Mouse (Mus musculus) gastrocnemius, adult 18-20 months (tissue): ENCODE data around the gene Flnb. TPM values are rescaled to one million over a fixed set of nuclear protein-coding genes. Genes with fewer than 3 reads are reported as not detected.

Source experiments
- DNase-seq: peaks from one replicate; pipeline ENCODE4 v3.0.0; 2021; ENCODE audit warnings: low spot score
- total RNA-seq, 2 experiments: library from RNA; stranded (reverse); gene quantifications; 2 replicates each; pipeline ENCODE4 v1.2.3; 2021

Flnb gene
- total RNA-seq, 2 experiments from 2014 or later = 6.2 to 10.5 TPM

DNA sequence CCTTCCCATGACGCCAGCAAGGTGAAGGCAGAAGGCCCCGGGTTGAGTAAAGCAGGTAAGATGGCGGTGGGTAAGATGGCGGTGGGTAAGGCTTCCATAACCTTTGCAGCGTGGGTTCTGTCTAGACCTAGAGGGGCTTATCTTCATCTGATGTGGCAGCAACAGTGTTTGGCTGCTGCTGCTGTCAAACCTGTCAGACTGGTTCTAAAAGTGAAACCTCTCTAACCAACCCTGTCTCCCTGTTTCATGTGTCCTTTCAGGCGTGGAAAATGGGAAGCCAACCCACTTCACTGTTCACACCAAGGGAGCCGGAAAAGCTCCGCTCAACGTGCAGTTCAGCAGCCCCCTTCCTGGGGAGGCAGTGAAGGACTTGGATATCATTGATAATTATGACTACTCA, 78.4 kb downstream of the Flnb start:
- DNase-seq = no peak

DNA sequence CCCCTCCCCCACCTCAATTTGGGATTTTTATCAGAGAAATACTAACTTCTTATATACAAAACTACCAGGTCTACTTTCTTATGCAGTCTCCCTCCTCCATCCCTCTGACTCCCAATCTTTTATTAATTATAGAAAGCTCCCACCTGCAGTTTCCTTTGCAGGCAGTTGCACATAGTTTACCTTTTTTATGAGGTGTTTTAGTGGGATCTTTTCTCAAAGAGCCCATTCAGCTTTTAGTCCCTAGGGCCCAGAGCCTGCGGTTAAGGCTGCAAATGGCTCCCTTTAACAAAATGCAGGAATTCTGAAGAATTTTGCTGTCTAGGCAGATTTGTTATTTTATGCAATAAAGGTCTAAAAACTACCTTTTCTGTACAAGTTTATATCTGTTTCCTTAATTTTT, 78.9 kb downstream of the Flnb start:
- DNase-seq = no peak

DNA sequence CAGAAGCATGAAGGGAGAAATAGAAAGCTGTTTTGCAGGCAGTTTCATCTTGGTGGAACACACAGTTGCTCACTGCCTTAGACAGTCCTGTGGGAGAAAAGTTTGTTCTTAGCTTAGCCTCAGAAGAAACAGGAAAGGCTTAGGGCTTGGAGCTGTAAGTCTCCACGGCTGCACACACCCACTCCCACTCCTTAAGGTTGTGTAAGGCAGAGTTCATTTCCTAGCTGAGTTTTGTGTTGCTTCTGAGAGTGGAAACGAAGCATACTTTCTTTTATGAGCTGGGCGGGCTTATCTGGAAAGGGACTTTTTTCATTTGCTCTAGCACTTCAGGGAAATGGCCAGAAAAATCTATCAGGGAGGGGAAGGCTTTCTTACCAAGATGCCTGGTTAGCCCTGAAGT, 82.2 kb downstream of the Flnb start:
- no peak for DNase-seq

DNA sequence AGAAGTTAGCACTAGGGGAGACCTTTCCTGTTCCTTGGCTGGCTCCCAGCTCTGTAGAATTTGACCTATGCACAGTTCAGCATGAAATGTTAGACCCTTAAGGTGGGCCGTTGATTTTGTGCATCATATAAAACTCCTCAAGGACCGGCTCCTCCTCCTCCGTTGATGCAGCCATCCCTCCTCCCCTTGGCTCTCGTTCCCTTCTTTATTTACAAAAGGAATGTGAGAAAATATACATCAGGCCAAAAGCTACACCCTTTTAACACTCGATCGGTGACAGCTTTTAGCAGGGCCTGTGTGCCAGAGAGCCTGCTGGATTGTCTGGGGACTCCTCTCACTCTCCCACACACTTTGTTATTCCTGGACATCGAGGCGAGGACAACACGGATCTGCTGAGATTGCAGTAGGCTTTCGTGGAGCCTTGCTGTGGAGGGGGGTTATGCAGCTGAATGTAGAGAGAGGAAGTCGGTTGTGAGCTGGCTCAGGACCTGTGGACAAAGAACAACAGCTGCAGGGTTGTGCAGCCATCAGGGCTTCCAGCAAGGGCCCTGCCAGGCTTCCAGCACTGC, 82.8 kb downstream of the Flnb start:
- DNase-seq = peak; percentile 20

DNA sequence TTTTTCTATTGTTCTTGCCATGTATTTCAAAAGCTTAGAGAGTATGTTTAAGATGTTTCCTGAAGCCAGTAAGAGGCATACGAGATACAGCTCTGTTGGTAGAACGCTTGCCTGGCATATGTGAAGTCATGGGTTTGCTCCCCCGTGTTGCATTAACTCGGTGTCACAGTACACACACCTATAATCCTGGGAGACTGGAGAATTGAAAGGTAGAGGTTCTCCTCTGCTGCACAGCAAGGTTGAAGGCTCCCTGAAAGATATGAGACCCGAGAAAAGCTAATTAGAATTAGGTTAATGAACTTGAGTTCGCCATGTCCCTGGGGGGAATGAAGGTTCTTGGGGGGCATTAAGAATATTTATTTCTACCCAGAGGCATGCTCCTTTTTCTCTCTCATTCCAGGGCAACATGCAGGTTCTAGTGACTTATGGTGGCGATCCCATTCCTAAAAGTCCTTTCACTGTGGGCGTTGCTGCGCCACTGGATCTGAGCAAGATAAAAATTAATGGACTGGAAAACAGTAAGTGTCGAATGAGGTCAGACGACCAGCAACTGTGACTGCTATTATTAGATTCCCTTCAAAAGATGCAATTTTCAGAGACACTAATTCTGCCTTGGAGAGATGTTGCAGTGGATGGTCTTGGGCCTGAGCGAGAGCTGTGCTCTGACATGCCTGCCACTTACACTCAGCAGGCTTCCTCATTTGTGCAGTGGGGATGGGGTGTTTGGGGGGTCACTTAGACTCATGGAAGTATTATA, 83.9 kb downstream of the Flnb start:
- no peak for DNase-seq

DNA sequence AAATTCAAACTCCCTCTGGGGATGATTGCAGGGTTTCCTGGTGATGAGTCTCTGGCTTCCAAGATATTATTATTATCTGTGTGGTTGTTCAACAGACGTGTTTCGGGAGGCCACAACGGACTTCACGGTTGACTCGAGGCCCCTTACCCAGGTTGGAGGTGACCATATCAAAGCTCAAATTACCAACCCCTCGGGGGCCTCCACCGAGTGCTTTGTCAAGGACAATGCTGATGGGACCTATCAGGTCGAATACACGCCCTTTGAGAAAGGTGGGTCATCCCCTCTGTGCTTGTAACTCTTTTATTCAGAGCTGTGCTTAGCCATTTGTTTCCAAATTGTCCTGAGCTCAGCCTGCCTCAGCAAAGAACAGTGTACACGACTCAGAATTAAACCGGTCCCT, 89.3 kb downstream of the Flnb start:
- DNase-seq = no peak

DNA sequence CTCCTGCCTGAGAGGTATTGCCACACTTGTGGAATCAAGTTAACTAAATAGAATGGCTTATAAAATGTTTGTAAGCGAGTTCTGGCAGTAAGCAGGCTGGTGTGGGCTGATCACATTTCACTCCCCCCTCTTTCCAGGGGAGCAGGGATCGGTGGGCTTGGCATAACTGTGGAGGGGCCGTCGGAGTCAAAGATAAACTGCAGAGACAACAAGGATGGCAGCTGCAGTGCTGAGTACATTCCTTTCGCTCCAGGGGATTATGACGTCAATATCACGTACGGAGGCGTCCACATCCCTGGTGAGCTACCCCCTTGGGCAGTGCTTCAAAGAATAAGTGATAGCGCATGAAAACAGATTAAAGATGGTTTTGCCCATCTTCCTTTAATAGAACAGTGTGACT, 91.7 kb downstream of the Flnb start:
- no peak for DNase-seq

DNA sequence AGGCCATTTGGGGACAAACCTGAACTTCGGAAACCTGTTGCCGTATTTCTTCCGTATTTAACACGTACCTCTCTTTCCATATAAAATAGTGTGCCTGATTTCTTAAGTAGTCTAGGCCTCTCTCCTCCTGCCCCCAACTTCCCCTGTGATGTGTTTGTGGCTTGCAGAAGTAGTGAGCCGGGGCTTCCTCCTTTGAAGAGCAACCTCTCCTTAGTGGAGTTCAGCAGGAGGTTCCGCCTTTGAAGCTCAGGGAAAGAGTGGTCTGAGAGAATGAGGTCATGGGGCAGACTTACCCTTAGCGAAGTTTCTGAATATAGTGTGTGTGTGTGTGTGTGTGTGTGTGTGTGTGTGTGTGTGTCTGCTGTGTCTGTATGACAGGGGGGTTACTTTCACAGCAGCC, 96.1 kb downstream of the Flnb start:
- no peak for DNase-seq

DNA sequence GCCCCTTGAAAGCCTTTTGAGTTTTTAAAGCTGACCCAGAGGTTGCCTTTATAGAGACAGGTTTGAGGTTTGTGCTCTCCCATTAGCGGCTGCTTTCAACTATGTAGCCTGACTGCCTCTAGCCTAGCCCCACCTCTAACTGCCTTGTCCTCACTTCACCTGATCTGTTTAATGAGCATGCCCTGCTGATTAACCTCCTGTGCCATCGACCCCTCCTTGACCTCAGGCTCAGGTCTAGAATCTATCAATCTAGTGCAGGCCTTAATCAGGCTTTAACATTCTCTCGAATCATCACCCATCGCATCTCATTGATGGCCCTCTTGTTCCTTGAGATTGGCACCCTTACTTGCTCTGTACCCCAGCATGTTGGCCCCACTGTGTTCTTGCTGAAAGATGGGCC, 96.7 kb downstream of the Flnb start:
- DNase-seq = no peak

DNA sequence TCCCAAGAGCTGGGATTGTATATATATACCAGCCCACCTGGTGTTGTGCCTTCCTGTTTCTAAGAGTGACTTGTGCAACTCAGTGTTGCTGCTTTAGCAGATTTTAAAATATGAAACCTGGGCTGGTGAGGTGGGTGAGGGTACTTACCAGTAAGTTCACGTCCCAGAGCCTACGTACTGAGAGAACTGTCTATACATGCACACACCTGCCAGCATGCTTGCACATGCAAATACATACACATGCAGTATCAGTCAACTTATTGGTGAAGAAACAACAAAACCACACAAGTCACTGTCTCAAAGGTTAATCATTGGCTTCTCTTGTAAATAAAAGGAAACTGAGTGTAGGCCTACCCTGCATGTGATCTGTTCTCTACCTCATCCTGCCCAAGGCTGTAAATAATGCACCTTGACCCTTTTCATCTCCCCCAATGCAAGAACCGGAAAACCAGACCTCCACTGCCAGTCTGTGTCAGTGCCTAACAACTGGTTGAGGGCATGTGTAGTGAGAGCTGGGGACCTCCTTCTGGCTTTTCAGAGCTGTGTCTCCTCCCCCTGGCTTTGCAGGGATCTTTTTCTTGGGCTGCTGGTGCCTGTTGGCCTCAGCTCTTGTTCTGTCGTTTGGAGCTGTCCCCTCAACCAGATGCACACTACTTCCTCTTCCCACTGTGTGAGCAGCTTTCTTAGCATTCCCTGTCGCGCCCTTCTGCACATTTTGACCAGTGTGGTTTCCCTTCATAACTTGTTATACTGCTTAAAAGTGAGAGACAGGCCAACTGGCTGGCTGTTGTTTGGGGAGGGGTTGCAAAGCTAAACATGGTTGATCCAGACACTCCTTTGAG, 100.6 kb downstream of the Flnb start:
- no peak for DNase-seq

DNA sequence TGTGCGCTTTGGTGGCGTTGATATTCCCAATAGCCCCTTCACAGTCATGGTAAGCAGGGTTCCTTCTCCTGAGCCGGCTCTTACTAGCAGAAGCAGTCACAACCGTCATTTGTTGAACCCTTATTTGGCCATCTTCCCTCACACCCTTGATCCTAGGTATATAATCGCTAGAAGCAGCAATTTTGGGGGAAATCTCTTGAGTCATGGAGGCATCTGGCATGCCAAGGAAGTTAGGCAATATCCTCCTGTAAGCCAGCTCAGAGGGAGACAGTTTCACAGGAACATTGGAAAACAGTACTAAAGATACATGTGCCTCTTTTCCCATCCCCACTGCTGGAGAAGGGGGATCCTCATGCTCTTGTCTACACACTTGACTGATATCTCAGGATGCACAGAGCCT, 101.6 kb downstream of the Flnb start:
- no peak for DNase-seq

DNA sequence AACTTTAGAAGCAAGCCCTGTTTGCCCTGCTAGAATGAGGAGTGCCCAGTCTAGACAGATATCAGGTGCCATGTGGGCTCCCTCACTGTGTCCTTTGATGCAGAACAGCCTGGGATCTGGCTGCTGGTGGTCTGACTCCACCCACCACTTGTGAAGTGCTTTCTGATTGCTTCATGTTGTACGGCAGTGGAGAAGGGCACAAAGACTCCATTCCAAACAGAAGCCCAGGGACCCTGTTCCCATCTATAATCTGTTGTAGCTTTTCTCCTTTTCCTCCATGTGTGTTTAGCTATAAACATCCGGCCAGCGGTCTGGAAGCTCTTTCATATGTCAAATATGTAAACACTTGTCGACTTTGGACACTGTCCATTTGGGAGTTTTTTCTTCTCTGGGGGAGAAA, 102.2 kb downstream of the Flnb start:
- DNase-seq = no peak

DNA sequence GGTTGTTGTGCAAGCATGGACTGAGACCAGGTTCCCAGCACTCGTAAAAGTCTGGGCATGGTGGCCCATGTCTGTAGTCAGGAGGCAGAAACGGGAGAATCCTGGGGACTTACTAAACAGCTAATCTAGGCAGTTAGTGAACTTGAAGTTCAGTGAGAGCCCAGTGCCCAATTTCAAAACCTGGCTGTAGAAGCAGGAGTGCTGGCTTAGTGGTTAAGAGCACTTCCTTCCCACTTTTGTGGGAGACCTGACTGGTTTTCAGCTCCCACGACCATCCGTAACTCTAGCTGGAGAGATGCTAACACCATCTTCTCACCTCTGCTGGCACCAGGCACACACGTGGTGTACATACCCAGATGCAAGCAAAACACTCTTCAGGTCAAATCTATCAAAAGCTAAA, 103.7 kb downstream of the Flnb start:
- DNase-seq = no peak

DNA sequence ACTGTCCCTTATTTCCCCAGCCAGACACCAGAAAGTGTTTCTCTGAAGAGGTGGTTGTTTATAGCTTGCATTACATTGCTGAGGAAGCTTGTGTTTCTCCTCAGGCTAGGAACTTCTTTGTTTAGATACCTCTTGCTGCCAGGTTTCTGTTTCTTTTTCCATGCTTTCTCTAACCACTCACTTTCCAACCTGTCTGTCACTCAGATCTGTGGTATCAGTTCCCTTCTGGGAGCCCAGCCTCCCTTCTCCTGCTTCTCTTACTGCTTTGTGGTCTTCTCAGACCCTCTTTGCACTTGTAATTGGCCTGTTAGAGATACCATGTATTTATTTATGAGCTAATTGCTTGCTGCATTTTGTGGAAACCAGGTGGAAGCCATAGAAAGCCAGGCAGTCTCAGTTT, 105.9 kb downstream of the Flnb start:
- DNase-seq = no peak

DNA sequence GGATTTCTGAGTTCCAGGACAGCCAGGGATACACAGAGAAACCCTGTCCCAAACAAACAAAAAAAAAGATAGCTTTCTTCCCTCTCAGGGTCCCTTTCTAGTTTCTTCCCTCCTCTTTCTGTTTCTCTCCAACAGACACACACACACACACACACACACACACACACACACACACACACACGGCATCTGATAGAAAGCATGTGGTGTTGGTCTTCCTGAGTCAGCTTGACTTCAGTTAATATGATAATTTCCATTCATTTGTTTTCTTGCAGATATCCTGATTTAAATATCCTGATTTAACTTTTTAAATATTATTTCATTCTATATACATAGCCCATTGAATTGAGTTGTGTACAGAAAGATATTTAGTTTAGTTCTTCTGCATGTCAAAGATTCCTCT, 110.6 kb downstream of the Flnb start:
- DNase-seq = no peak

DNA sequence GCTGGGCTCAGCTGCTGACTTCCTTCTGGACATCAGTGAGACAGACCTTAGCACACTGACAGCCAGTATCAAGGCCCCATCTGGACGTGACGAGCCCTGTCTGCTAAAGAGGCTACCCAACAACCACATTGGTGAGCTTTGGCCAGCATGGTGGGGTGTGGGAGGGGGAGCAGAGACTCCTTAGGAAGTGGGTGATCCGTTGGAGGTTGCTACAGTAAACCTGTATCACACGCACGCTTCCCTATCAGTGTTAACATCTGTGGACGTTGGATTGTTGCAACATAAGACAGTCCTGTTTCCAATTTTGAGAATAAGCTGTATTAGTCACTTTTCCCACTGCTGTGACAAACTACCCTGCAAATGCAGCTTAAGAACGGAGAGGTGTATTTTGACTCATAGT, 111.3 kb downstream of the Flnb start:
- no peak for DNase-seq

DNA sequence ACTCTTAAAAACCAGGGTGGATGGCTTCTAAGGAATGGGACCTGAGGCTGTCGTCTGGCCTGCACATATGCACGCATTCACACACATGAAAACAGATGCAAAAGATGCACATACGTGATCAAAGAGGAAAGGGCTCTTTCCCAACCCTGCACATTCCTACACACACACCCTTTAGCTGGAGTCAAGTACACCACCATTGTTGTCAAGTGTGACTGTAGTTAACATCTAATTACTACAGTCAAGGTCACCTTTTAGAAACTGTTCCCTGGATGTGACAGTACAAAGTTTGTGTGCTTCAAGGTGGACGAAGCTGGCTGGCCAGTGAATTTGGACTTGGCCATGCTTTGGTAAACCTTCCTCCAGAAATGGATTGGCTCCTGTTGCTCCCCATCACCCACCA, 114.4 kb downstream of the Flnb start:
- no peak for DNase-seq

DNA sequence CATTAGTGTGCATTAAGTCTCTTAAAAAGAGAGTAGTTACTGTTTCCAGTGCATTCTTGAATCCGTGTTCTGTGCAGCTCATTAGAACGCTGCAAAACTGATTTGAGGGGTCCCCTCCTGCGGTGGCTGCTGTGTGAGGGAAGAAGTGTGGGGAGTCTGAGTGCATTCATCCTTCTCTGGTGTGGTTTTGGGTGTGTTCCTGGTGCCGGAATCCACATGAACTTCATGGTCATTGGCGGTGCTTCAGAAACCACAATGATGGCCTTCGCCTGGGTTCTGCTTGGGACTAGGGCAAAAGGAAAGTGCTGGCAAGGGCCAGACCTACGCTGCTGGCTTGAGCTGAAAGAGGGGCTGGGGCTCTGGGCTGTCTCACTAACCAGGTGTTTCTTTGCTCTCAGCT, 116.4 kb downstream of the Flnb start:
- no peak for DNase-seq

DNA sequence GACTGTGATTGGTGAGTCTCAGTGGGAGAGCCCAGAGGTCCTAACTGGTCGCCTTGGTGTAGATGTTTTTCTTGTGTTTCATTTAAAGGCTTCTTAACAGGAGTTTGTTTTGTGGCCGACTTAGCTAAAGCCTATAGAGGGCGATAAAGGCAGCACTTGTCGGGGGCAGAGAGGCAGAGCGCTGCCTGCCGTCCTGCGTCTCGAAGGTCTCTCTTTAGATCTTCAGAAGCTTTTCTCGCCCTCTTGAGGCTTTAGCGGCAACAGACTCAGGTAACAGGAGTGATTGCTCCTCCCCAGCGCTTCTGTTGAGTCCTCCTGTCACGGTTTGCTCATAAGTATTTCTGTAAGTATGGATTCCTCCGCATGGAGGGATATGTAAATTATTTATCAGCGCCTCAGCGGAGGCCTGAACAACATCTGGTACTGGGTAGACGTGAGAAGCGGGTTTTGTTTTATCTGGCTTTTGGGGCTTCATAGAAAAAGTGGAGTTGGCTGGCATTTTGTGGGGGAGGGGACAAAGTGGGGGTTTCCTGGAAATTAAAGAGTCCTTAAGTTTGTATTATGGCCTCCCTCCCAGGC, 119.4 kb downstream of the Flnb start:
- no peak for DNase-seq

DNA sequence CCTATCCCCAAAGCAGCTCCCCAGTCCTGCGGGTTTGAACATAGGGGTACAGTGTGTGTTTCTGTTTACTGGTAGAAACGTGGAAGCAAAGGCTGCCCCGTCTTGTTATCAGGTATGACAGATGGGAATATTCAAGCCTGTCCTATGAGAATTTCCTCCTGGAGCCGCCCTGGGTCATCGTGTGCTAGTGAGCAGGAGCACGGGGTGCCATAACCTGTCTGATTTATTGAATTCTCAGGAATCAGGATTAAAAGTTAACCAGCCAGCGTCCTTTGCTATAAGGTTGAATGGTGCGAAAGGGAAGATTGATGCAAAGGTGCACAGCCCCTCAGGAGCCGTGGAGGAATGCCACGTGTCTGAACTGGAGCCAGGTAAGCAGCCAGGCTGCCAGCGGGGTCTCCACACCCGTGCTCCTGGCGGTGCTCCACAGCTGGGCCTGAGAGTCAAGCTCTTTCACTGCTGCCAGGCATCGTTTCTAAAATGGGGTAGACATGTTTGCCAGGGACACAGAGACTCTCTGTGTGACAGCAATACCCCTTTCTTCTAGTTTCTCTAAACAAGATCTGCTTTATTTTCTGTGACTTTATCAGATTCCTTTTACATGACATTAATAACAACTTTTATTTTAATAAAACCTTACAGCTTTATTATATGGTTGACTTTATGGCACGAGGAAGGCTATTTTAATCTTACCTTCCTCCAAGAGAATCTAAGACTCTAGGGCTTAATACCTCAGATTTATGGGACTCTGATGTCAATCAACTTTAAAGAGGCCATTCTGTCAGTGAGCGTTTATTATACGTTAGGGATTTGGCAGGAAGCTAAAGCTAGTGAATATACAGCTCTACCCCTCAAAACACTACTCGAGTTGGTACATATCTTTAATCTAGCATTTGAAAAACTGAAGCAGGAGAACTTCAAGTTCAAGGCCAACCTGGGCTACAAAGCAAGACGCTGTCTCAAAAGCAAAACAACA, 121.3 kb downstream of the Flnb start:
- no peak for DNase-seq

DNA sequence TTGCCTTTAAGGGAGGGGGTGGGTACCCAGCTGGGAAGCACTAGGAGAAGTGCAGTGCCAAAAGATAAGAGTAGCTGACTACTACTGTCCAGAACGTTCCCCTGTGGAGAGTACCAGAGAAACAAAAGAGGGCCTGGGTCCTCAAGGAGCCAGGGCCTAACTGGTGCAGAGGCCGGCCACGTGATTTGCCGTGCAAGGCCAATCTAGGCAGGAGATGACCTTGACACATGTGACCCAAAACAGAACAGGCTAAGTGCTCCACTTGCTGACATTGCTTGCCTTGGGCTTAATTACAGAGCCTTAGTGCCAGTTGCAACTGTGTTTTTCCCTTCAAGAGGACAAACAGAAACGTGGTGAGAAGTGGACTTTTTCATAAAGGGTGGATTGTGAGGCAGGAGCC, 123.7 kb downstream of the Flnb start:
- no peak for DNase-seq
